Mouse (Mus musculus) CH12.LX (cell line): ENCODE measurements around the gene 1700010B08Rik. TPM values are rescaled to one million over a fixed set of nuclear protein-coding genes. Genes with fewer than 3 reads are reported as not detected.

Experiments
- DNase-seq: peaks from one replicate; pipeline ENCODE4 v3.0.0-alpha.2; 2013; ENCODE audit errors: extremely low read depth
- H3K27ac ChIP-seq: 2 replicates; pipeline ENCODE4 v1.5.1; 2012; ENCODE audit warnings: low read depth, mild to moderate bottlenecking, control low read depth, moderate library complexity; ENCODE audit not compliant: insufficient read depth
- H3K27me3 ChIP-seq: replicated peaks from 2 replicates; pipeline ENCODE3; 2012; ENCODE audit warnings: inconsistent platforms
- H3K36me3 ChIP-seq, 2 experiments: replicated peaks in 1 of 2; 2 replicates each; pipeline versions ENCODE3 to v1.6.1; 2012; ENCODE audit warnings: inconsistent platforms in 1 of 2, low read length in 1 of 2, mild to moderate bottlenecking in 1 of 2, mixed read lengths in 1 of 2, moderate library complexity in 1 of 2; ENCODE audit not compliant: control insufficient read depth in 1 of 2, insufficient read depth in 1 of 2
- H3K4me1 ChIP-seq, 2 experiments: 2 replicates each; pipeline ENCODE4 v1.6.1; 2012; ENCODE audit warnings: inconsistent platforms in 1 of 2, moderate library complexity in 1 of 2; ENCODE audit not compliant: insufficient read depth in 2 of 2, control insufficient read depth in 1 of 2
- H3K4me2 ChIP-seq: 2 replicates; pipeline ENCODE4 v1.6.1; 2012; ENCODE audit warnings: low read depth, mild to moderate bottlenecking, control low read depth; ENCODE audit not compliant: poor library complexity, insufficient read depth, severe bottlenecking
- H3K4me3 ChIP-seq, 3 experiments: fragments of 150-350 bp in 1 of 3; sonication (generic) in 1 of 3; replicated peaks in 1 of 3; 2 replicates each; pipeline versions ENCODE3 to v1.5.1; 2011 to 2012; ENCODE audit warnings: low read depth in 2 of 3, low read length in 2 of 3, mild to moderate bottlenecking in 2 of 3, moderate library complexity in 2 of 3, control low read depth in 1 of 3, improper control_type of control experiment in 1 of 3, inconsistent platforms in 1 of 3, mixed read lengths in 1 of 3; ENCODE audit not compliant: poor library complexity in 1 of 3
- H3K79me2 ChIP-seq: replicated peaks from 2 replicates; pipeline ENCODE4 v1.6.1; 2012; ENCODE audit warnings: mild to moderate bottlenecking, moderate library complexity; ENCODE audit not compliant: control insufficient read depth, poor library complexity, insufficient read depth, severe bottlenecking; ENCODE audit errors: extremely low read depth
- H3K9ac ChIP-seq: 2 replicates; pipeline ENCODE4 v1.6.1; 2012; ENCODE audit warnings: low read depth, mild to moderate bottlenecking, control low read depth, moderate library complexity; ENCODE audit not compliant: insufficient read depth
- H3K9me3 ChIP-seq: replicated peaks from 2 replicates; pipeline ENCODE3; 2012; ENCODE audit warnings: low read length, inconsistent platforms, mixed read lengths
- CHD1 ChIP-seq: IDR thresholded peaks from 2 replicates; pipeline ENCODE4 v1.6.1; 2012; ENCODE audit warnings: low read depth, low read length, improper control_type of control experiment, inconsistent platforms
- EP300 ChIP-seq: IDR thresholded peaks from 2 replicates; pipeline ENCODE4 v1.6.1; 2011; ENCODE audit warnings: low read length, improper control_type of control experiment
- HCFC1 ChIP-seq: IDR thresholded peaks from 2 replicates; pipeline ENCODE4 v1.6.1; 2012; ENCODE audit warnings: low read depth, mild to moderate bottlenecking, inconsistent platforms, low read length, improper control_type of control experiment
- IRF4 ChIP-seq: IDR thresholded peaks from 2 replicates; pipeline ENCODE4 v1.6.1; 2014; ENCODE audit warnings: low read depth, mild to moderate bottlenecking, inconsistent platforms, low read length, improper control_type of control experiment
- JUN ChIP-seq: IDR thresholded peaks from 2 replicates; pipeline ENCODE4 v1.6.1; 2011; ENCODE audit warnings: low read depth, mild to moderate bottlenecking, low read length, improper control_type of control experiment, moderate library complexity; ENCODE audit not compliant: insufficient read depth
- KAT2A ChIP-seq: IDR thresholded peaks from 2 replicates; pipeline ENCODE4 v1.6.1; 2012; ENCODE audit warnings: low read length, improper control_type of control experiment, inconsistent platforms; ENCODE audit not compliant: insufficient replicate concordance
- MAFK ChIP-seq: IDR thresholded peaks from 2 replicates; pipeline ENCODE4 v1.6.1; 2011; ENCODE audit warnings: low read length, improper control_type of control experiment; ENCODE audit not compliant: insufficient replicate concordance
- MEF2A ChIP-seq: IDR thresholded peaks from 2 replicates; pipeline ENCODE4 v1.6.1; 2014; ENCODE audit warnings: low read depth, mild to moderate bottlenecking, inconsistent platforms, low read length, improper control_type of control experiment, borderline replicate concordance
- MYC ChIP-seq: IDR thresholded peaks from 2 replicates; pipeline ENCODE4 v1.6.1; 2011; ENCODE audit warnings: low read depth, mild to moderate bottlenecking, improper control_type of control experiment, low read length
- NELFE ChIP-seq: IDR thresholded peaks from 2 replicates; pipeline ENCODE4 v1.6.1; 2011; ENCODE audit warnings: low read depth, low read length, improper control_type of control experiment
- NRF1 ChIP-seq: IDR thresholded peaks from 2 replicates; pipeline ENCODE4 v1.6.1; 2014; ENCODE audit warnings: low read depth, mild to moderate bottlenecking, inconsistent platforms, low read length, improper control_type of control experiment, moderate library complexity
- POLR2A ChIP-seq: IDR thresholded peaks from 2 replicates; pipeline ENCODE4 v1.6.1; 2011; ENCODE audit warnings: low read depth, mild to moderate bottlenecking, improper control_type of control experiment, low read length
- POLR2AphosphoS2 ChIP-seq: IDR thresholded peaks from 2 replicates; pipeline ENCODE4 v1.6.1; 2011; ENCODE audit warnings: low read depth, low read length, improper control_type of control experiment
- SIN3A ChIP-seq: IDR thresholded peaks from 2 replicates; pipeline ENCODE4 v1.6.1; 2012; ENCODE audit warnings: low read length, improper control_type of control experiment, inconsistent platforms
- TBP ChIP-seq: conservative IDR thresholded peaks from 2 replicates; pipeline ENCODE4 v1.6.1; 2011; ENCODE audit warnings: low read depth, low read length, improper control_type of control experiment
- UBTF ChIP-seq: IDR thresholded peaks from 2 replicates; pipeline ENCODE4 v1.6.1; 2012; ENCODE audit warnings: low read depth, mild to moderate bottlenecking, inconsistent platforms, low read length, improper control_type of control experiment, moderate library complexity
- USF2 ChIP-seq: conservative IDR thresholded peaks from 2 replicates; pipeline ENCODE4 v1.6.1; 2011; ENCODE audit warnings: low read depth, low read length, improper control_type of control experiment
- ZKSCAN1 ChIP-seq: IDR thresholded peaks from 2 replicates; pipeline ENCODE4 v1.6.1; 2012; ENCODE audit warnings: low read depth, inconsistent platforms, low read length, improper control_type of control experiment, borderline replicate concordance
- ZMIZ1 ChIP-seq: IDR thresholded peaks from 2 replicates; pipeline ENCODE4 v1.6.1; 2012; ENCODE audit warnings: low read depth, mild to moderate bottlenecking, inconsistent platforms, low read length, improper control_type of control experiment
- ZNF384 ChIP-seq: IDR thresholded peaks from 2 replicates; pipeline ENCODE4 v1.6.1; 2012; ENCODE audit warnings: low read depth, low read length, improper control_type of control experiment, inconsistent platforms
- dilution Hi-C: fragments of 300-500 bp; cut with MboI; formaldehyde crosslinking; loops from 2 replicates; pipeline ENCODE4 v1.14.3; 2020; ENCODE audit warnings: low sequenced_read_pairs; ENCODE audit not compliant: extremely low pct_unique_long_range_greater_than_20kb, extremely low pct_ligation_motif_present
- in situ Hi-C: fragments of 300-500 bp; cut with MboI; formaldehyde crosslinking; loops from 3 replicates; pipeline ENCODE4 v1.14.3; 2019; ENCODE audit warnings: low sequenced_read_pairs, low pct_ligation_motif_present, low pct_unique_long_range_greater_than_20kb, mixed read lengths
- polyA plus RNA-seq: library from polyadenylated mRNA; unstranded; fragments of >175 nt; gene quantifications from 2 replicates; pipeline ENCODE4 v1.2.1, GENCODE M21; 2012; ENCODE audit warnings: low read depth; ENCODE audit not compliant: insufficient read length
- total RNA-seq, 2 experiments: library from RNA; depleted of rRNA; stranded (reverse); fragments of 300-350 nt in 1 of 2; fragments of >200 nt in 1 of 2; gene quantifications; 2 replicates each; pipeline ENCODE4 v1.2.3; 2012 to 2014

1700010B08Rik gene
- total and polyA plus RNA-seq, 3 experiments: not detected

GRCm38 (mm10) chr2:173710193-173710592 lies 9.0 kb upstream of the 1700010B08Rik start:
- Histone ChIP-seq H3K4me1 (no peaks in the 10 kb centered on the region), H3K4me3 (no peak overlapping the region), H3K27me3 (no peaks in the 10 kb centered on the region), H3K27ac (no peak overlapping the region), H3K4me2 (no peak overlapping the region), H3K9ac (no peak overlapping the region), H3K36me3 (peaks cover 3 to 26% of the 10 kb centered on the region in 2 experiments), H3K79me2 (no peaks in the 10 kb centered on the region), H3K9me3 (no peaks in the 10 kb centered on the region)
- dilution Hi-C loops: no loop called here
- in situ Hi-C loops: no loop called here
- DNase-seq: no peak
- TF ChIP-seq MAFK (no peak), MYC (no peak), CHD1 (no peak)

GRCm38 (mm10) chr2:173712656-173713055 lies 6.6 kb upstream of the 1700010B08Rik start:
- dilution Hi-C loops (no loop called here), in situ Hi-C loops (no loop called here)
- TF ChIP-seq USF2 (no peak), NRF1 (no peak), POLR2AphosphoS2 (no peak), ZKSCAN1 (no peak), JUN (no peak), MEF2A (no peak), ZMIZ1 (no peak)
- TF ChIP-seq, all 38 proteins: peak for 0

DNA sequence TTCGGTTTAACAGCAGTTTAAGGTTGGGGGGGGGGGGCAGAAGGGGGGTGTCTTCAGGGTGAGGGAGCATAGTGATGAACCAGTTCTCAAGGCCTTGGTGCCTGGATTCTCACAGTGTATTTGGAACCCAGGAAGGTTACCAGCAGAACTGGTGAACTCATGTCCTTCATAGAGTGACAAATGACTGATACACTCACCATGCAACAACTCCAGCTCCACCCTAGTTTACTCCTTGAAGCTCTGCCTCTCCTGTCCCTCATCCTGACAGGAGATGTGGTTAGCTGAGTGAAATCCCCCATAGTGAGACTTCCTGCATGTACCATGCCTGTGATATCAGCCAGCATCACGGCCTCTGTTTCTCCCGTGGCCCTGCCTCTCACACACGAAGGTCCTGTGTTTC lies 6.0 kb upstream of the 1700010B08Rik start:
- Histone ChIP-seq H3K4me2 (no peak overlapping the region), H3K4me1 (no peaks in the 10 kb centered on the region), H3K27ac (no peak overlapping the region), H3K4me3 (no peak overlapping the region), H3K9me3 (peaks cover 2% of the 10 kb centered on the region), H3K9ac (no peak overlapping the region), H3K79me2 (no peaks in the 10 kb centered on the region), H3K27me3 (no peaks in the 10 kb centered on the region), H3K36me3 (peaks cover under 1 to 8% of the 10 kb centered on the region in 2 experiments)
- no peak for TF ChIP-seq ZNF384
- TF ChIP-seq IRF4: no peak
- no peak for TF ChIP-seq UBTF
- TF ChIP-seq USF2: no peak
- TF ChIP-seq HCFC1: no peak
- TF ChIP-seq EP300: no peak
- no peak for TF ChIP-seq MAFK
- no peak for TF ChIP-seq SIN3A
- TF ChIP-seq TBP: no peak
- no peak for TF ChIP-seq MYC
- no peak for TF ChIP-seq KAT2A
- TF ChIP-seq POLR2A: no peak
- TF ChIP-seq NELFE: no peak
- in situ Hi-C loops (no loop called here), dilution Hi-C loops (no loop called here)
- DNase-seq: no peak

More at GRCm38 (mm10) chr2:173712656-173713055, 6.6 kb upstream of the 1700010B08Rik start:
- H3K9ac ChIP-seq: no peak overlapping the region
- no peak overlapping the region for H3K4me3 ChIP-seq
- H3K36me3 ChIP-seq: peaks cover 3 to 13% of the 10 kb centered on the region in 2 experiments
- H3K4me2 ChIP-seq: no peak overlapping the region
- H3K79me2 ChIP-seq: no peaks in the 10 kb centered on the region
- no peak overlapping the region for H3K27ac ChIP-seq
- DNase-seq: no peak
- peaks cover 2% of the 10 kb centered on the region for H3K9me3 ChIP-seq
- H3K27me3 ChIP-seq: no peaks in the 10 kb centered on the region
- H3K4me1 ChIP-seq: no peaks in the 10 kb centered on the region
